Mouse (Mus musculus): ENCODE data around the gene Tmc8.
A peak's percentile ranks its signal among the peaks of the same experiment; 100 is the strongest.

The Tmc8 gene

GRCm38 (mm10) chr11:117781993-117782704, at the start of gene Tmc8, which contains the start of gene Tmc6:
TSS of gene Tmc8 (plus strand) at chr11:117782076.
TSS of gene Tmc6 (minus strand) at chr11:117782198.
- DNase-seq (ENCODE audit: low read depth, low spot score), result peak; percentile 92

DNA sequence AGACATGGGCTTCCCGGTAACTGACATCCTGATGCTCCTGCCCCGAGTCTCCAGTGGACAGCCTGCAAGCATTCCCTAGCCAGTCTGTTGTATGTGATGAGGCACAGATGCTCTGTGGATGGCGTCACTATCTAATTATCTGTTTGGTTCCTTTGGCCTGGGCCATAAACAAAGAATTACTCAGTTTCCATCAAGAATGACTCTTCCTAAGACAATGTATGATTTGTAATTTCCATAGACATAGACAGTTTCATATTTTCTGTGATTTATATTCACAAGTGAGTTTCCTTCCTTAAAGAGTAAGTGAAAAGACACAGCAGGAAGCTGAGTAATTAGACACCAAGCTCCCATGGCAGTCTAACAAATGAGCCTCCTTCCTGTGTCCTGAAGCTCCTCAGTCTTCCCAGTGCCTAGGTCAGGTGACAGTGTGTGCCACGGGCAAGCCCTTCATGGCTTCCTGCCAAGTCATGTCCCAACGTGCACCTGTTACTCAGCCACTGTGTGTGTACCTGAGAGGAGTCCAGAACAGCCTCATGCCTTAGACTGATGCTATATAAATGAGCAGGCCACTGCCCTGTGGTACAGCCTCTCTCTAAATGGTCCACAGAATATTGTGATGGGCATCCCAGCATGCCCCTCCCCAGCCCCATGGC, 45.7 kb upstream of the Tmc8 start:
- DNase-seq (ENCODE audit: low read depth, low spot score), result no peak

DNA sequence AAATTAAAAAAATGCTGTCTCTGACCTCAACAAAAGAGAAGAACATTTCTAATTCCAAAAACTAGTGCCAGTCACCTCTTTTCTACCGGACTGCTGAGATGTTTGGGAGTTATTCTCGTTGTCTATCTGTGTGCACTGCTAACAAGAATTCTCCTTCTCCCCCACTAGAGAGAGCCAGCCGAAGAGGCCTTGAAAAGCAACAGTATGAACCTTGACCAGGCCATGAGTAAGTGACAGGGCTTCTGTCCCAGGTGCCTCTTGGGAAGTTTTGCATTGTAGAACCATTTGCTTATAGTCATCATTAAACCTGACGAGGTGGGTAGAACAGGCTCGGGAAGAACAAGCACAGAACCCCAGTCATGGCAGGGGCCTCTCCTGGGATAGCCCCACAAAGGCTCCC, 43.8 kb upstream of the Tmc8 start:
- no peak for DNase-seq (ENCODE audit: low read depth, low spot score)

DNA sequence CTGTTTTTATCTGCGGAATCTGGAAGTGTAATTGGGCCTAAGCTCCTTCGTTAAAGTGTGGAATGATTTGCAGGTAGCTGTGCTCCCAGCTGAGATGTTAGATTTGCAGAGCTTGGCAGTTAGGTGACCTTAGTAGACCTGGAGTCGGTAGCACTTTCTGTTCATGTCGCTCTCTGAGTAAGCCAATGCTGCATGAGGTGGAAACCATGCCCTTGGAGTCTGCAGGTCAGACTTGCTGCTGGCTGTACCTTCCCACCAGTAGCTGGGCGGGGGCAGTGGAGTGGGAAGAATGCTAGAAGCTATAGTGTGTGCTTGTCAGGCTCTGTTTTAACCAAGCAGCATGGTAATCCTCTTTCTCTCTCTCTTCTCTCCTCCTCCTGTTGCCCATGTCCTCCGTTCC, 40.7 kb upstream of the Tmc8 start:
- no peak for DNase-seq (ENCODE audit: low read depth, low spot score)

DNA sequence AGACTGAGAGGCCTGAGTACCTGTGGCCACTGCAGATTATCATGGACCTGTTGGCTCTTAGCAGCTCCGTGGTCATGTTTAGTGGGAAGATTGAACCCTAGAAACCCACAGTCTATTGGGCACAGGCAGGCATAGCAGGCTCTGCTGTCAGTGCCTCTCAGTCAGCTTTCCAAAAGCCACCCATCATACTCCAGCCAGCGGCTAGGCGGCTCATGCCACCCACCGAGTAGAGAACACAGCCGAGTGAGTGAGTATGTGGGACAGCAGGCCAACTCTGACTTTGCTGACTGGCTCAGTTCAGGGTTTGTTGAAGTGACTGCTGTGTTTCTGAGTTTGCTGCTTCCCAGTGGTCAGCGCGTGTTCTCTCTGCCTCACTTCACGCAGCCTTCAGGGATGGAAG, 39.6 kb upstream of the Tmc8 start:
- DNase-seq (ENCODE audit: low read depth, low spot score), result no peak

DNA sequence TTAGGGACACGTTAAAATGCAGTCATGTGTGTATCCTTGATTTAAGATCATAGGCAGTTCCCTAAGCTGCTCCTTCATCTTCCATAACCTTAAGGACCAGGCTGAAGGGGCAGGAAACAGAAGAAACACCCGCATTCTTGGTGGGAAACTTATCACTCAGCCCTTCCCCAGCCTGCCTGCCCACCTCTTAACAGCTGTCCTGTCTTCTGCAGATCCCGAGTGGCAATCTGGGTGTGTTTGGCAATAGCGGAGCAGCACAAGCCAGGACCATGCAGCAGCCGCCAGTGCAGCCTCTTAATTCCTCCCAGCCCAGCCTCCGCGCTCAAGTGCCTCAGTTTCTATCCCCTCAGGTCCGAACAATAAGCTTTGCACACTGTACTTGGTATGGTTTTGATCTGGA, 39.2 kb upstream of the Tmc8 start:
- no peak for DNase-seq (ENCODE audit: low read depth, low spot score)

- DNase-seq (ENCODE audit: low read depth, low spot score), result no peak
Measured at GRCm38 (mm10) chr11:117743454-117744030, 38.3 kb upstream of the Tmc8 start.

DNA sequence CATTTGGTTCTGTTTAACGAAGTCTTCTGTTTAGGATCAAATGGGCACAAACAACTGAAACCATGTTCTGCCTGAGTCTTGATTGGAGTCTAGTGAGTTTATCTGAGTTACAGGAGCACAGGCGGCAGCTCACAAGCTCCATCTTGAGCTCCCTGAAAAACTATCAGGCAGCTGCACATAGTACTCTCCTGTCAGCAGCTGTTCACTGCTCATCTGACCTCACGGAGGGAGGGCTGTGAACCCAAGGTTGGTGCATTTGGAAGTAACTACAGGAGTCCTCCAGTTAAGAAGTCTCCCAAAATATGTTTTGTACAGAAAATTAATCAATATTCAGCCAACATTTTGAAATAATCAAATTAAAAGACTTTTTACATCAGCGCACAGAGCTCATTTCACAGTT, 33.2 kb upstream of the Tmc8 start:
- no peak for DNase-seq (ENCODE audit: low read depth, low spot score)

DNA sequence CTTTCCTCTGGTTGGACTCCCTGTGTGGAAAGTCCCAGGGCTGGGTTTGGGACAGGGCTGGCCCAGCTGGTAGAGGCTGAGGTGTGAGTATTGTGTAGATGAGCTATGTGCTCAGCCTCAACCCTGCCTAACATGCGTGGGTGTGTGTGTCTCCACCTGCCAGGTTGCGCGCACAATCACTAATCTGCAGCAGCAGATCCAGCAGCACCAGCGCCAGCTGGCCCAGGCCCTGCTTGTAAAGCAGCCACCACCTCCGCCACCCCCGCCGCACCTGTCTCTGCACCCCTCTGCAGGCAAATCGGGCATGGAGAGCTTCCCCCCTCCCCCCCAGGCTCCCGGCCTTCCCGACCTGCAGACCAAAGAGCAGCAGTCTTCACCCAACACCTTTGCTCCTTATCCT, 32.5 kb upstream of the Tmc8 start:
- no peak for DNase-seq (ENCODE audit: low read depth, low spot score)

DNA sequence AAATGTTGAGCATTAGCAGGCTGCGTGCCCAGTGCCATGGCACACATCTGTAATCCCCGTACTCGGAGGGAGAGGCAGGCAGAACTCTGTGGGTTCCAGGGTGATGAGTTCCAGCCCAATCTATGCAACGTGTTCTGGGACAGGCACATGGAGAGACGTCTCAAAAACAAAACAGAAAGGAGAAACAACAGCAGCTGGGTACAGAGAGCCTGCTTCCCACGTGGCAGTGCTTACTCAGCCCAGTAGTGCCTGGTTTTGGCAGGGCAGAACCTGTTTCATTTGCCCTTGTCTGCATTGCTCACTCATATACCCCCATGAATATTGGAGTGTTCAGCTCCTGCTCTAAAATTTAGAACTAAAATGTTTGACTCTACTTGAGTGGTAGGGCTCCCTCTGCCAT, 30.3 kb upstream of the Tmc8 start:
- DNase-seq (ENCODE audit: low read depth, low spot score), result peak; percentile 88

- no peak for DNase-seq (ENCODE audit: low read depth, low spot score)
Measured at GRCm38 (mm10) chr11:117755891-117756290, 26.0 kb upstream of the Tmc8 start.

DNA sequence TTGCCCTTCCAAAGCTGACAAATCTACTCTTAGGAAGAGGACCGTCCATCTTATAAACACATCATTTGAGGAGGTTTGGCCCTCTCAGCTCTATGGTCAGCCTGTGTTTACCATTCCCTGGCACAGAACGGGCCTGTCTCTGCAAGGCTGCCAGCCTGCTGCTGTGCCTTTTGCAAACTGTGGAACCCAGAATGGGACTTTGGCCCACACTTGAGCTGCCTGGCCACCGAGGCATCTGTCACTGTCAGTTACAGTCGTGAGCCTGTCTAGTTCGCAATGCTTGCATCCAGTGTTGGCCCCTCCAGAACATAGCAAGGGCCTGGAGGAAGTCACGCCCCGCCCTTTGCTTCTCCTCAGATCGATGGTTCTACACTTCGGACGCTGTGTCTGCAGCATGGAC, 22.6 kb upstream of the Tmc8 start:
- DNase-seq (ENCODE audit: low read depth, low spot score), result no peak

DNA sequence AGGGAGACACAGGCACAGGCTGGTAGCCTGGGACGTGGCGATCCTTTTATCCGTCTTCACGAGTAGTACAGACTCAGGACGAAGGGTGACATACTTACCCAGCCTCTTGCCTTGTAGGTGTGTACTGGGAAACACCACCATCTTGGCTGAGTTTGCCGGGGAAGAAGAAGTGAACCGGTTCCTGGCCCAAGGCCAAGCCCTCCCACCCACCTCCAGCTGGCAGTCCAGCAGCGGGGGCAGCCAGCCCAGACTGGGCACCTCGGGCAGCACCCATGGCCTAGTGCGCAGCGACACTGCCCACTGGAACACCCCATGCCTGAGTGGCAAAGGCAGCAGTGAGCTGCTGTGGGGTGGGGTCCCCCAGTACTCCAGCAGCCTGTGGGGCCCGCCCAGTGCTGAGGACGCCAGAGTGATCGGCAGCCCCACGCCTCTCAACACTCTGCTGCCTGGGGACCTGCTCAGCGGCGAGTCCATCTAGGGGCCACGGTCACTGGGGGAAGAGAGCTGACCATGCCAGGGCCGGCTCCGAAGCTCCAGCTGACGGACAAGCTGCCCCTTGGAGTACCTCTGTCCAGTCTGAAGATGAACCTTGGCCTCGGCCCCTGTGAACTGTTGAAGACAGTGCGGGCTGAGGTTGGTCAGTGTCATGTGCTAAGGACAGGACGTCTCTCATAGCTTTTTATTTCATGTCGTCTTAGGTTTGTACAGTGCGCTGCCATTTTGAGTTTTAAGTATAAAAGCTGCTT, 21.3 kb upstream of the Tmc8 start:
- no peak for DNase-seq (ENCODE audit: low read depth, low spot score)

- peak; percentile 71 for DNase-seq (ENCODE audit: low read depth, low spot score)
Measured at GRCm38 (mm10) chr11:117761801-117762200, 20.1 kb upstream of the Tmc8 start.

- peak; percentile 77 for DNase-seq (ENCODE audit: low read depth, low spot score)
Measured at GRCm38 (mm10) chr11:117762246-117762645, 19.6 kb upstream of the Tmc8 start.

GRCm38 (mm10) chr11:117764319-117764718, 17.6 kb upstream of the Tmc8 start:
- DNase-seq (ENCODE audit: low read depth, low spot score), result no peak

- no peak for DNase-seq (ENCODE audit: low read depth, low spot score)
Measured at GRCm38 (mm10) chr11:117765361-117765760, 16.5 kb upstream of the Tmc8 start.

- DNase-seq (ENCODE audit: low read depth, low spot score), result no peak
Measured at GRCm38 (mm10) chr11:117766275-117766674, 15.6 kb upstream of the Tmc8 start.

GRCm38 (mm10) chr11:117768725-117769682, 12.9 kb upstream of the Tmc8 start:
- DNase-seq (ENCODE audit: low read depth, low spot score), result peak; percentile 94

DNA sequence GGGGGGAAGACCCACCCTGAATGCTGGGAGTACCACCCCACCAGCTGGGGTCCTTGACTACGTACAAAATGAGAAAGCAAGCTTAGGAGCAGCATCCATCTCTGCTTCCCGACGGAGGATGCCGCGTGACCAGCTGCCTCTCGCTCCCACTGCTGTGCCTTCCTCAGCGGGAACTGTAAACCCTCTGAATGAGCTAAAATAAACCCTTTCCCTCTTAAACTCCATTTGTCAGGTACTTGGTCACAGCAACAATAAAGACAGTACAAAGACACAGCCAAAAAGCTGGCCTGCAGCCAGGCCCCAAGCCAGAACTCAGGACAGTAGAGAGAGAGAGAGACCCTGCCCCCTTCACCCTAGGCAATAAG, 12.2 kb upstream of the Tmc8 start:
- DNase-seq (ENCODE audit: low read depth, low spot score), result no peak

DNA sequence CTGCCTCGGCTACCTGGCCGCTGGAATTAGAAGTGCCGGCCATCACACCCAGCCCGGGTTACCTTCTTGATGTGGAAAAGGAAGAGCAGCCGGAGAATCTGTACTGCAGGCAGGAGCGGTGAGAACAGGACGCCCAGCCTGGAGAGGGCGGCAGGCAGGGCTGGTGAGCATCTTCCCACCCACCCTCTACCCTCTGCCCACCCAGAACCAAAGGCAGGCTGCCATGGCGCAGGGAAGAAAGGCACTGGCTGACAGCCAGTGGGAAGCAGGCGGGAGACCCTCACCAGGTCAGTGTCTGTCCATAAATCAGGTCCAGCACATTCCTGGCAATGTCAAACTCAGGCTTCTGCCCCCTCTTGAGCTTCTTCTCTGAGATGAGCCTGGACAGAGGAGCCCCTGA, 11.5 kb upstream of the Tmc8 start:
- no peak for DNase-seq (ENCODE audit: low read depth, low spot score)

Data from A20 (cell line).